In genomic region chr13:23423286-23424051, GRCm38 (mm10) we compare ENCODE assay signal across 8 mouse cellular contexts. TPM values are rescaled to one million over a fixed set of nuclear protein-coding genes. Genes with fewer than 3 reads are reported as not detected.
DNase-seq lines count a peak whose midpoint lies in the region; ATAC-seq lines count a peak whose summit lies in the region.

Gene Abt1, minus strand, starts transcription at chr13:23423866.

- H3K27me3 ChIP-seq in embryonic facial prominence, embryonic 10.5 days (replicated peaks; ENCODE audit: low read depth, poor library complexity, severe bottlenecking), result no peaks in the 10 kb centered on the region
- no peaks in the 10 kb centered on the region for H3K27me3 ChIP-seq in limb, embryonic 12.5 days
- no peaks in the 10 kb centered on the region for H3K27me3 ChIP-seq in midbrain, embryonic 14.5 days (ENCODE audit: control insufficient read depth, insufficient read depth, low read length)

- peak within 1 kb of the TSS; percentile 85 for H3K4me2 ChIP-seq in limb, embryonic 12.5 days
- H3K4me2 ChIP-seq in midbrain, embryonic 14.5 days (ENCODE audit: low read length), result peak within 1 kb of the TSS; percentile 92

- DNase-seq in layer of hippocampus, adult 11-12 months (ENCODE audit: low spot score), result peak; percentile 95
- no peak for DNase-seq in layer of hippocampus, adult 9-10 months (ENCODE audit: low spot score)
- peak; percentile 97 for DNase-seq in embryonic facial prominence, embryonic 10.5 days (ENCODE audit: low spot score)
- peak; percentile 99 for DNase-seq in heart, adult 11 months
- peak; percentile 83 for DNase-seq in kidney, adult 11 months
- peak; percentile 98 for DNase-seq in midbrain, embryonic 14.5 days
- peak; percentile 83 for DNase-seq in spleen, adult 12 weeks (ENCODE audit: low spot score)

- H3K9me3 ChIP-seq in embryonic facial prominence, embryonic 10.5 days, result no peaks in the 10 kb centered on the region
- H3K9me3 ChIP-seq in limb, embryonic 12.5 days, result no peaks in the 10 kb centered on the region
- H3K9me3 ChIP-seq in midbrain, embryonic 14.5 days (ENCODE audit: control insufficient read depth, low read length), result no peaks in the 10 kb centered on the region

- peaks cover 14% of the 10 kb centered on the region for H3K4me1 ChIP-seq in embryonic facial prominence, embryonic 10.5 days
- H3K4me1 ChIP-seq in limb, embryonic 12.5 days (replicated peaks), result peaks cover 17% of the 10 kb centered on the region
- peaks cover 7% of the 10 kb centered on the region for H3K4me1 ChIP-seq in midbrain, embryonic 14.5 days (ENCODE audit: control insufficient read depth, insufficient read depth, low read length)

- H3K27ac ChIP-seq in embryonic facial prominence, embryonic 10.5 days (replicated peaks), result peak within 1 kb of the TSS; percentile 82
- peak within 1 kb of the TSS; percentile 72 for H3K27ac ChIP-seq in limb, embryonic 12.5 days
- peak within 1 kb of the TSS; percentile 68 for H3K27ac ChIP-seq in midbrain, embryonic 14.5 days (replicated peaks; ENCODE audit: low read depth, low read length)

- H3K36me3 ChIP-seq in embryonic facial prominence, embryonic 10.5 days (replicated peaks), result peaks cover 41% of the 10 kb centered on the region
- peaks cover 39% of the 10 kb centered on the region for H3K36me3 ChIP-seq in limb, embryonic 12.5 days
- H3K36me3 ChIP-seq in midbrain, embryonic 14.5 days (ENCODE audit: control insufficient read depth, insufficient read depth, low read length), result peaks cover 32% of the 10 kb centered on the region

- WGBS in embryonic facial prominence, embryonic 10.5 days, result under 1% methylated on average over 48 of the region's 48 CpGs
- under 1% methylated on average over 48 of the region's 48 CpGs for WGBS in limb, embryonic 12.5 days
- under 1% methylated on average over 48 of the region's 48 CpGs for whole genome bisulfite sequencing in midbrain, embryonic 14.5 days

- peak; percentile 77 for ATAC-seq in limb, embryonic 12.5 days (ENCODE audit: insufficient number of reproducible peaks, insufficient read depth, low FRiP score, low TSS enrichment, low read depth)
- peak; percentile 88 for ATAC-seq in midbrain, embryonic 14.5 days (ENCODE audit: low FRiP score, low TSS enrichment)

- H3K4me3 ChIP-seq in embryonic facial prominence, embryonic 10.5 days, result peak within 1 kb of the TSS; percentile 95
- peak within 1 kb of the TSS; percentile 89 for H3K4me3 ChIP-seq in limb, embryonic 12.5 days (replicated peaks)
- peak within 1 kb of the TSS; percentile 87 for H3K4me3 ChIP-seq in midbrain, embryonic 14.5 days (replicated peaks; ENCODE audit: low read depth, low read length)

- peak within 1 kb of the TSS; percentile 78 for H3K9ac ChIP-seq in limb, embryonic 12.5 days (replicated peaks)
- H3K9ac ChIP-seq in midbrain, embryonic 14.5 days (replicated peaks; ENCODE audit: low read length), result peak within 1 kb of the TSS; percentile 71

RNA-seq across cellular contexts. Expression of gene Abt1, which starts in this region (rescaled TPM):
- 15.0 and 15.6 TPM in 2 replicates for polyA plus RNA-seq in embryonic facial prominence, embryonic 10.5 days (2016; fragmentation: Nextera tagmentation; extraction: Ambion mirVana)
- polyA plus RNA-seq in limb, embryonic 12.5 days (2016; fragmentation: Nextera tagmentation; extraction: Ambion mirVana), result 14.4 and 15.2 TPM in 2 replicates
- 9.3 and 9.9 TPM in 2 replicates for polyA plus RNA-seq in midbrain, embryonic 14.5 days (2014; fragmentation: Nextera tagmentation; extraction: Ambion mirVana)
